Mouse (Mus musculus) intestine, postnatal 0 days (tissue): ENCODE measurements at regions not wholly inside any gene's neighbourhood (a gene's known extent, or its start where the extent isn't known, plus 50 kb on each side); places are given as distances from the start of the nearest gene placed in this dataset.
"Not testable (repeated sequence)": the region's sequence is repeated elsewhere in the genome, so short reads cannot be mapped to it uniquely, and the experiment has no call there.

ENCODE experiments used
- ATAC-seq: fragments of 200-750 bp; cut with Nextera tagmentation; 2 replicates; pipeline ENCODE4 v1.8.0; 2017; ENCODE audit warnings: mild to moderate bottlenecking, moderate TSS enrichment, moderate library complexity
- H3K27ac ChIP-seq: fragments of 300-500 bp; sonication (generic); 2 replicates; pipeline ENCODE4 v1.5.1; 2014; ENCODE audit warnings: mild to moderate bottlenecking, low read depth, low read length, moderate library complexity
- H3K27me3 ChIP-seq: fragments of 300-500 bp; sonication (generic); replicated peaks from 2 replicates; pipeline ENCODE4 v1.6.1; 2014; ENCODE audit warnings: low read length, mixed read lengths; ENCODE audit not compliant: control insufficient read depth, insufficient read depth
- H3K36me3 ChIP-seq: fragments of 300-500 bp; sonication (generic); 2 replicates; pipeline ENCODE4 v1.6.1; 2014; ENCODE audit warnings: mild to moderate bottlenecking, moderate library complexity; ENCODE audit not compliant: control insufficient read depth, insufficient read depth
- H3K4me1 ChIP-seq: fragments of 300-500 bp; sonication (generic); replicated peaks from 2 replicates; pipeline ENCODE4 v1.6.1; 2014; ENCODE audit warnings: antibody characterized with exemption, low read length, mixed read lengths; ENCODE audit not compliant: control insufficient read depth, insufficient read depth
- H3K4me2 ChIP-seq: fragments of 300-500 bp; sonication (generic); replicated peaks from 2 replicates; pipeline ENCODE4 v1.6.1; 2014; ENCODE audit warnings: low read depth, mild to moderate bottlenecking, moderate library complexity
- H3K4me3 ChIP-seq: fragments of 300-500 bp; sonication (generic); 2 replicates; pipeline ENCODE4 v1.5.1; 2014; ENCODE audit warnings: low read depth, low read length
- H3K9ac ChIP-seq: fragments of 300-500 bp; sonication (generic); 2 replicates; pipeline ENCODE4 v1.6.1; 2014; ENCODE audit warnings: mild to moderate bottlenecking, low read depth, low read length
- H3K9me3 ChIP-seq: fragments of 300-500 bp; sonication (generic); 2 replicates; pipeline ENCODE4 v1.6.1; 2016; ENCODE audit warnings: mixed run types; ENCODE audit not compliant: control insufficient read depth
- CTCF ChIP-seq: sonication (generic); IDR thresholded peaks from 2 replicates; pipeline ENCODE4 v1.5.1; 2016; ENCODE audit warnings: low read depth, mild to moderate bottlenecking, control low read depth, antibody characterized with exemption, moderate library complexity
- WGBS: fragments of 180-500 bp; shearing (Covaris S2); extraction: QIAGEN DNeasy Blood & Tissue Kit; methylation state at CpG from one replicate; pipeline ENCODE4 v1.1.7; 2014; 5-methylcytosine and 5-hydroxymethylcytosine counted together

DNA sequence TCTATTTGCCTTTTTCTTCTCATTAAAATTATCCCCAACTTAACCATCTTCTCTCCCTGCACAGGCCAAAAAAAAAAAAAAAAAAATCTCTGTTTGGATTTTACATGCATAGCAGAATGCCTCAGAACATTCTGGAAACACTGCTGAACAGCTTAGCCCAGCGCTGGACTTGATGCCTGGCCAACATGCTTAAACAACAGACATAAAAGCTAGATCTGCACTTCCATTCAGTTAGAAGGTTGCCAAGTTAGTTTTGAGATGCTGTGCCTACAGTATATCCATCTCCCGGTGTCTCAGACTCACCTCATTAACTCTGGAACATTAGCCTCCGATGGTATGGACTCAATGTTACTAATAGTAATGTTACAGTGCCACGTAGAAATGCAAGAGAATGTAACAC, 785.6 kb upstream of the Sox9 start:
- no peak overlapping the region for H3K27ac ChIP-seq
- no peaks in the 10 kb centered on the region for H3K27me3 ChIP-seq
- H3K36me3 ChIP-seq: no peaks in the 10 kb centered on the region
- no peak for TF ChIP-seq CTCF
- no peak overlapping the region for H3K4me2 ChIP-seq
- H3K4me1 ChIP-seq: no peaks in the 10 kb centered on the region
- no peaks in the 10 kb centered on the region for H3K9me3 ChIP-seq
- no peak overlapping the region for H3K9ac ChIP-seq
- ATAC-seq: no peak
- 70% methylated on average over 4 of the region's 4 CpGs for WGBS
- H3K4me3 ChIP-seq: no peak overlapping the region

DNA sequence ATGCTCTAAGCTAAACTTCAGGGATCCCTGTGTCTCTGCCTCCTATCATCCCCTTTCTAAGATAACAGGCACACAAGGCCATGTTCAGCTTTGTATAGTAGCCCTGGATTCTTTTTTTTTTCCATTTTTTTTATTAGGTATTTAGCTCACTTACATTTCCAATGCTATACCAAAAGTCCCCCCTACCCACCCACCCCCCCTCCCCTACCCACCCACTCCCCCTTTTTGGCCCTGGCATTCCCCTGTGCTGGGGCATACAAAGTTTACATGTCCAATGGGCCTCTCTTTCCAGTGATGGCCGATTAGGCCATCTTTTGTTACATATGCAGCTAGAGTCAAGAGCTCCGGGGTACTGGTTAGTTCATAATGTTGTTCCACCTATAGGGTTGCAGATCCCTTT, 771.2 kb upstream of the Sox9 start:
- not testable (repeated sequence) for H3K36me3 ChIP-seq, H3K27ac ChIP-seq, H3K9me3 ChIP-seq, H3K4me3 ChIP-seq, H3K27me3 ChIP-seq, H3K4me1 ChIP-seq, H3K9ac ChIP-seq, ATAC-seq, H3K4me2 ChIP-seq
- WGBS: no CpG with 5 or more reads among the region's 2 CpGs

DNA sequence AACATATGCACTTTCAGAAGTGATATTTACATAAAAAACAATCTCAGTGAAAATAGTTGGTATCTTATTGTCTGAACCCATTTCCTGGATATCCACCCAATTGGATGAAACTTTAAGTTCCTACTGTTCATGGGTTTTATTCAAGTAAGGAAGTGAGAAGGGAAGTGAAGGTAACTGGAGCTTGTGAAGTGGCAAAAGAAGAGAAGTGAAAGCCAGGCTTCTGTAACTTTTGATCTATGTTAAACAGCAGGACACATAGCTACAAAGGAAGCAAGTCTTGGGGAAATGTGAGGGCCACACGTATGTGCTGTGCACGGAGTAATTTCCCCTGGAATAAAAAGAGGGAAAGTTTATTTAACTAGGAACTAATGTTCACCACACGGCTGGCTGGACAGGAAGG, 764.1 kb upstream of the Sox9 start:
- Histone ChIP-seq H3K9me3 (no peaks in the 10 kb centered on the region), H3K36me3 (no peaks in the 10 kb centered on the region), H3K27ac (no peak overlapping the region), H3K9ac (no peak overlapping the region), H3K4me3 (no peak overlapping the region), H3K4me2 (no peak overlapping the region), H3K4me1 (no peaks in the 10 kb centered on the region), H3K27me3 (no peaks in the 10 kb centered on the region)
- ATAC-seq: no peak
- 74% methylated on average over 3 of the region's 3 CpGs for WGBS
- TF ChIP-seq CTCF: no peak

- Histone ChIP-seq H3K27me3 (no peaks in the 10 kb centered on the region), H3K4me2 (no peak overlapping the region), H3K4me3 (no peak overlapping the region), H3K36me3 (no peaks in the 10 kb centered on the region), H3K27ac (no peak overlapping the region), H3K4me1 (no peaks in the 10 kb centered on the region), H3K9me3 (no peaks in the 10 kb centered on the region), H3K9ac (no peak overlapping the region)
- 75% methylated on average over 5 of the region's 5 CpGs for WGBS
- TF ChIP-seq CTCF: no peak
- ATAC-seq: no peak
Observed at GRCm38 (mm10) chr11:112028031-112028430, 754.0 kb upstream of the Sox9 start.

DNA sequence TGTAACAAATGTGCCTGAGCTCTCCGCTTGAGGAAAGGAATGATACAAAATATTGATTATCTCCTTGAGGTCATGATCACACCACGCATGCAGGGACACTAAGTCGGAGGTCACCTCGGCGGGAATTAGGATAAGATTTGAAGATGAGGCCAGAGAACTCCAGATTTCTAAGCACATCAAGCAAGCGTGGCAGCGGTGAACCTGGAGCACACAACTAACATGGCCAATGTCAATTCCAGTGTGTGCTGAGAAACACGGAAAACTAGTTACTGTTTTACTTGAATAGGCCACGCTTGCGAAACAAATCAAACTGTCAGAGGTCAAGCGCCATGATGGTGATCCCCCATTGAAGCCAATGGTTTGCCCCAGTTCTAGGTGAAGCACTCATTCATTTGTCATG, 743.3 kb upstream of the Sox9 start:
- no peak for TF ChIP-seq CTCF
- no peaks in the 10 kb centered on the region for H3K27me3 ChIP-seq
- 89% methylated on average over 11 of the region's 11 CpGs for WGBS
- H3K36me3 ChIP-seq: no peaks in the 10 kb centered on the region
- no peaks in the 10 kb centered on the region for H3K9me3 ChIP-seq
- no peak for ATAC-seq
- H3K4me3 ChIP-seq: no peak overlapping the region
- no peaks in the 10 kb centered on the region for H3K4me1 ChIP-seq
- H3K9ac ChIP-seq: no peak overlapping the region
- H3K27ac ChIP-seq: no peak overlapping the region
- H3K4me2 ChIP-seq: no peak overlapping the region

- Histone ChIP-seq H3K36me3 (no peaks in the 10 kb centered on the region), H3K27ac (no peak overlapping the region), H3K4me2 (no peak overlapping the region), H3K4me3 (no peak overlapping the region), H3K4me1 (no peaks in the 10 kb centered on the region), H3K27me3 (no peaks in the 10 kb centered on the region), H3K9ac (no peak overlapping the region), H3K9me3 (no peaks in the 10 kb centered on the region)
- 60% methylated on average over 5 of the region's 5 CpGs for WGBS
- no peak for TF ChIP-seq CTCF
- no peak for ATAC-seq
Observed at GRCm38 (mm10) chr11:112044455-112044854, 737.6 kb upstream of the Sox9 start.

DNA sequence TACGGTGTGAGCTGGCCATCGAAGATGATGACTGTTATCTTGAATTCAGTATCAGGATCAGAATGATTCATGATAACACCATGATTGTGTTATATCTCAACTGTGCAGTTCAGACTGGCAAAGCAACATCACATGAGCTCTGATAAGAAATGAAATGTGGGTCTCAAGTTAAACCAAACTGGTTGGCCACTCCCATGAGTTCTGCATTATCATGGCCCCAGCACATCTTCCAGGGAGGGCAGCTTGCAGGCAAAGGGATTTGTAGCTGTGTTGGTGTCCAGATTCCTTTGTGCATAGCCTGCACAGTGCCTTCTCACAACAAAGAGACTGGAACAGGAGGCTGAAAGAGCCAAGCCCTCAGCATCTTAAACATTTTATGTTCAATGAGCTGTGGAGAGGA, 736.7 kb upstream of the Sox9 start:
- ATAC-seq: no peak
- no peak overlapping the region for H3K27ac ChIP-seq
- no peaks in the 10 kb centered on the region for H3K9me3 ChIP-seq

More for the DNA sequence above, 736.7 kb upstream of the Sox9 start:
- Histone ChIP-seq H3K36me3 (no peaks in the 10 kb centered on the region), H3K9ac (no peak overlapping the region), H3K4me3 (no peak overlapping the region), H3K4me1 (no peaks in the 10 kb centered on the region), H3K27me3 (no peaks in the 10 kb centered on the region), H3K4me2 (no peak overlapping the region)
- 76% methylated on average over 2 of the region's 2 CpGs for WGBS
- TF ChIP-seq CTCF: no peak
